Mouse (Mus musculus): ENCODE measurements around the gene Rbm15.

Gene Rbm15

GRCm38 (mm10) chr3:107333381-107334201, at the start of gene Rbm15:
TSS of gene Rbm15 (minus strand) at chr3:107333673.
- peak; percentile 100 for DNase-seq (ENCODE audit: low read depth)

- peak; percentile 81 for DNase-seq (ENCODE audit: low read depth)
Observed at GRCm38 (mm10) chr3:107379422-107379821, 45.9 kb upstream of the Rbm15 start.

DNA sequence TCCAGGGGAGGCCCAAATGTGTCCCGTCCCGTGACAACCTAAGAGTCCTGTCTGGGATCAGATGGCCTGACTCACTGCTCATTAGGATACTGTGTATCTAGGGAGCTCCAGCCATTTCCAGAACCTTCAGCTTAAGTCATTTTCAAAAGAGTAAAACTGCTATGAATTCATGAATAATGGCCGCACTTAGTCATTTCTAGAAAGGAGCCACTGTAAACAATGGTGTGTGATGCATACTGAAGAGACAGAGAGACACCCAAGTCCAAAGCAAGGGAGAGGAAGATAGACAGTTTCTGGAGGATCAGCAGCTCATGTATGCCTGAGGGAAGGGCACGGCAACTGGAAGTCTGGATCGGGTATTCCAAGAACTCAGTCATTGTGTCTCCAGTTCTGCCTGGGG, 45.2 kb upstream of the Rbm15 start:
- no peak for DNase-seq (ENCODE audit: low read depth)

DNA sequence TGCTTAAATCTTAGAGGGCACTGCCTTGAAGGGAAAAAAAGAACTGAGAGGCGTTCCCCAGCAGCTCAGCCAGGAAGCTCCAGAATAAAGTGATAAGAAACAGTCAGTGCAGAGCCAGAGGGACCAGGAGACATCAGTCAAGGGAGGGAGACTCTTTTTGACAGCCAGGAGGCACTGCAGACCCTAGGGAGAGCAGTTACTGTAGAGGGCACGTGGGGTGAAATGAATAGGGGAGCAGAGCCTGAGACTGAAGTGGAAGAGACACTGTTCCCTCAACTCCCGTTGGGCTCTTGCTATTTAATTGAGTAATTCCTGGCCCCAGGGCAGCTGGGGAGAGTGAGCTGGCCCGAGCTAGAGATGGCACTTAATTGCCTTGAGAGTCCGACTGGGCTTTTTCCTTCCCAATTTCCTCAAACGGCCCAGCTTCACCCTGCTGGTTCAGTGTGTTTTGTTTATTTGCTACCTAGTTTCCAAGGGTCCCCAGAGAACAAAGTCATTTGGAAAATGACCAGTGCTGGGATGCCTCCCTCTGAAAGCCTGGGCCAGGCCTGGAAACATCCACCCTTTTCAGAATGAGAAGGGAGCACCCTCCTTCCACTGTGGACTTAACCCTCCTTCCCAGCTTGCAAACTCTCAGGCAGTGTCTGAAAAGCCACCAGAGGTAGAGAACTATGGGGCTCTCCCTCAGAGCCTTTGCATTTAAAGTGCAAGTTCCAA, 41.6 kb upstream of the Rbm15 start:
- no peak for DNase-seq (ENCODE audit: low read depth)

- DNase-seq (ENCODE audit: low read depth) = no peak
Observed at GRCm38 (mm10) chr3:107369156-107369555, 35.7 kb upstream of the Rbm15 start.

DNA sequence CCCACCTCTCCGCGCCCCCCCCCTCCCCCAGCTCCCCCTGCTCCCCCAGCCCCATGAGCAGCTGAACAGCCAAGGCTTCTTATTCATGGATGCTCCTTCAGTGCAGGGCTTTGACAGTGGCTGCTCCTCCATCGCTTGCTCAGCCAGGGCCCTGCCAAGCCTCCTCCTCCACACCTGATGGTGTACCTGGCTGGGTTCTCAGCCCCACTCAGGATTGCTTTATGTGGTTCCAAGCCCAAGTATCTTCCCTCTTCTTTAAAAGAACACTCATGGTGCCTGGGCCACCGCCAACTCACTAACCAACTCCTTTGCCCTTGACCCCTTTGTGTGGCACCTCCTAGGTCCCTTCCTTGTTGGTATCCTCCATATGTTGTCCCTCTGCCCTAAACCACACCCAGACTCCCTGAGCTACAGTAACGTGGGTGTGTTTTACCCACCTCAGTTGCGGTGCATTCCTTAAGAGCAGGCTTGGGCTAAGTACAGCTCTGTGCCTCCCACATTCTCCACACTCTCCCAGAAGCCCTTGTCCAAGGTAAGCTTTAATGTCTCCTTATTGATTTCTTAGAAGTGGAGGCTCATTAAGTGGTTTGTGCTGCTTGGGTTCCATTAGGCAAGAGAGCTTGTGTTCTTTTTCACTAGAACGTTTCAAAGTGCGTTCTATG, 34.6 kb upstream of the Rbm15 start:
- no peak for DNase-seq (ENCODE audit: low read depth)

DNA sequence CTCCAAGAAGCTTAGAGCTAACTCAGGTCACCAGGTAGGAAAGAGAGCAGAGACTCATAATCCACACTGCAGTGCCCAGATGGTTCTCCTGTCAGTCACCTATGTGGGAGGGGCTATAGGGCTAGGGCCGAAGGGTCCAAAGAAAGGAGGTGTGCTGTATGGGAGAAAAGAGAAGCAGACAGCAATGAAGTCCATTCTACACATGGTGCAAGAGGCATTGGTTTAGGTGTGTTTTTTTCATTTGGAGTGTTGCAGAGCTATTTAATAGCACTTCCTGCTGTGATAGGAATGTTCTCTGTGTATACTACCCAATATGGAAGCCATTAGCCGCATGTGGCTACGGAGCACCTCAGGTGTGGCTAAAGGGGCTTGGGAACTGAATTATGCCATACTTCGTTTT, 31.9 kb upstream of the Rbm15 start:
- DNase-seq (ENCODE audit: low read depth) = no peak

DNA sequence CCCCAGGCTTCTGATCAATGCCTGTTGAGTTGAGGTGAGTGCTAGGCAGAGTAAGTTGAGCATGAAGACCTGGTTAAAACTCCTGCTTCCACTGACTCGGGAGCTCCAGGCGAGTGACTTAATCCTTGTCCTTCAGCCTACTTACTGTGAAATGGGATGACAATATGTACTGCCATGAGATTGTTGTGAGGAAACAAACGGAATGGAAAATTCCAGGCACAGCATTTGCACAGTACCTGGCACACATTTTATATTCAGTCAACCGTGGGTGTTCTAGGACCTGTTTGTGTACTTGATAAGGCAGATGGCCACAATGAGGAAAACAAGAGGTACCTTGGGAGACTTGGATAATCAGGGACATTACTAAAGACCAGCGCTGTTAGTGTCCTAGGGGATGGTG, 29.9 kb upstream of the Rbm15 start:
- DNase-seq (ENCODE audit: low read depth) = no peak

GRCm38 (mm10) chr3:107360341-107360740, 26.9 kb upstream of the Rbm15 start:
- no peak for DNase-seq (ENCODE audit: low read depth)

DNA sequence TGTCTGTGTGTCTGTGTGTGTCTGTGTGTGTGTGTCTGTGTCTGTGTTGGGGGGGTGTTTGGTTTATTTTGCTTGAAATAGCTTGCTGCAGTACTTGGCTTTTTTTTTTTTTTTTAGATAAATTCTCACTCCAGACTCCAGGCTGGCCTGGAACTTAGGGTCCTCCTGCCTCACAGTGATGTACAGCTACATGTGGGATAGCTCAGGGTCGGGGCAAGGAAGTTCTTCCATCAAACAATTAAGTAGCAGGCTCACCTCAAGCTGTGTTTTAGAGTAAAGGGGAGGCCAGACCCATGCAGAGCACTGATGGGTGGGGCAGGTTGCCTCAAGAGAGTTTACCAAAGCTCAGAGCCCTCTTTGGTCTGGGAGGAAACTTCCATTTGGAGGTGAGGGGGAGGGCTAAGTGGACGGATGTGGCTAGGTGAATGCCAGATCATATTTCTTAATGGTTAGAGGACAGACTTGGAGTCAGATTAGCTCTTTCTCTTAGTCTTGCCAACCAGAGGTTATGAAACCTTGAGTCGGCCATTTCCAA, 24.3 kb upstream of the Rbm15 start:
- no peak for DNase-seq (ENCODE audit: low read depth)

GRCm38 (mm10) chr3:107356964-107357441, 23.5 kb upstream of the Rbm15 start:
- peak; percentile 83 for DNase-seq (ENCODE audit: low read depth)

DNA sequence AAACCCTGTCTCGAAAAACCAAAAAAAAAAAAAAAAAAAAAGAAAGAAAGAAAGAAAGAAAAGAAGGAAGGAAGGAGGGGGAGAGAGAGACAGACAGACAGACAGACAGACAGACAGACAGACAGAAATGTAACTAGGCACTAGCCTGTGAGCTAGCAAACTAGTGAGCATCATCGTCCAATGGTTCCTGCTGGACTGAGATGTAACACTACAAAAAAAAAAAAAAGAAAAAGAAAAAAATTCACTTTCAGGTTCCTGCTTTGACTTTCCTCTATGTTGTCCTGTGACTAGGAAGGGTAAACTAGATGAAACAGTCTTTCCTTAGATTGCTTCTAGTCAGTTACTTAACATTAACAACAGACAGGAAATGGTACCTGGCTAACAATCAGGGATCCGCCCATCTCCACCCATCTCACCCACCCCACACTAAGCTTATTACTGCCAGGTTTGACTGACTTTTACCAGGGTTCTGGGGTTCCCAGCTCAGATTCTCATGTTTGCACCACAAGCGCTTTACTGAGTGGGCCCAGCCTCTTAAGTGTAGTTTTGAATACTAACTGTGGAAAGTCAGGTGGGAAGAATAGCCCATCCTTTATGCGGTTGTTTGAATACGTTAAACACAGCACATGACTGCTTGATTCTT, 22.3 kb upstream of the Rbm15 start:
- DNase-seq (ENCODE audit: low read depth) = peak; percentile 50

DNA sequence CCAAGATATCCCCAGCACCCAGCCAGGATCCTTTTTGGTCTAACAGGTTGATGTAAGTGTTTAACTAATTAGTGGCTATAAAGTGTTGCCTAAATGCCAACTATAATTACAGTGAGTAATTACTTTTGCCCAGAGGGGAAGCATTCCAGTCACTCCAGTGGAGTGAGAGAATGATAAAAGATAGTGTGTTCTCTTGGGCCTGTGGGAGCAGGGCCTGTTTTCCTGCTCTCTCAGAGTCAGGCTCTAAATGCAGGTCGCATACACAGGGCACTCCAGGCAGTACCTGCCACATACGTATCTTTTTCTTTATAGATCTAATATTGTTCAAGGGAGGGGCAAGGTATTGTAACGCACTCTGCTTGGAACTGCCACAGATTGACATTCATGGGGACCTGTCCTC, 18.2 kb upstream of the Rbm15 start:
- DNase-seq (ENCODE audit: low read depth) = no peak

DNA sequence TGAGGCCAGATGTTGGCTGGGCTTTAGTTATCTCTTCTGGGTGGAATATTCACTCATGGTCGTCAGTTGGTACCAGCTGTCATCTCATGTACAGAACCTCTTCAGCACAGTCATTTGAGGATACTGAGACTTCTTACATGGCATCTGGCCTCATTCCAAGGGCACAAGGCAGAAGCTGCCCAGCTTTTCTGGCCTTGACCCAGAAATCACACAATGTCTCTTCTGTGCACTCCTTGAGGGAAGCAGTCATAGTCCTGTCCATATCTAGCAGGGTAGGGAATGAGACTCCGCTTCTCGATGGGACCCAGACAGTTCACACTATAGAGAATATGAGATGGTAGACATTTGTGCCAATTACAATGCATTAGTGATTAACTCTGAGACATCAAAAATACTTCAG, 15.5 kb upstream of the Rbm15 start:
- DNase-seq (ENCODE audit: low read depth) = no peak

GRCm38 (mm10) chr3:107345033-107345725, 11.7 kb upstream of the Rbm15 start:
- no peak for DNase-seq (ENCODE audit: low read depth)

DNA sequence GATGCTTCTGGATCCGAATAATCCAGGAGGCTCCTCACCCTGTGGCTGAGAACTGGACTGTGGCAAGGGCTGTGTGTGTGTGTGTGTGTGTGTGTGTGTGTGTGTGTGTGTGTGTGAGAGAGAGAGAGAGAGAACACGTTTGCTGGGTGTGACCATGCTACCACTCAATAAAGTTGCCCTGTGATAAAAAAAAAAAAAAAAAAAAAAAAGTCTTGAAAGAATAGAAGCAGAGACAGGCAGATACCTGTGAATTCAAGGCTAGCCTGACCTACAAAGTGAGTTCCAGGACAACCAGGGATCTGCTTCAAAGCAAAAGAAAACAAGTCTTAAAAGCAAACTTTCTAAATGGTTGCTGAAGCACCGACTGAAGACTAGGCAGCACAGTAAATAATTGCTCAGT, 10.5 kb upstream of the Rbm15 start:
- DNase-seq (ENCODE audit: low read depth) = no peak

DNA sequence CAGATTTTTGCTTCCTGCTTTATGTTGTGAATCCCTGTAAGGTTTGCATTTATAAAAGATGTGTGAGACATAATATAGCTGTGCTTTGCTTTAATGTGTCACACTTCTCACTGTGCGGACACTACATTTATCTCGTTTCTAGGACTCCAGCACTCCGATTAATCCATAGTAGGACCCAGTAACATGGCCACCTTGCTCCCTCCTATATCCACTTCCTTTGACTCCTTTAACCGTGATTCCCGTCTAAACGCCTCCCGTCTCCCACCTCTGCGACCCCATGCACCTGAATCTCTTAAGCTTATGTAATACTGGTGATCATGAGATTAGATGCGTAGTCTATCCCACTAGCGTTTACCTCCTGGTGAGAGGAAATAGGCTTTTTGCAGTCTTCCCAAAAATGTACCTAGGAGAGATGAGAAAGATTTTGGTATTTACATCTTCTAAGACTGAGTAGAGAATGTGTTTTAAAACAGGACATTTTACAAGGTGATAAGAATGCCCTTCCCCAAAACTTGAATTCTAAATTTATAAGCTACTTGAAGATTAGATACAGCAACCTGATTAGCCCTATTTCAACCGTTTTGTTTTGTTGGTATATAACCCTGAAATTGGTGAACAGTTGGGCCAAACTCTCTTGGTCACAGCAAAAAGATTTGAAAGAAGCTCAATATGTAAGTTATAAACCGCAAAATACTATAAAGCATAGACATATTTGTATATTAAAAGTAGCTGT, 895 bp upstream of the Rbm15 start:
- no peak for DNase-seq (ENCODE audit: low read depth)

- DNase-seq (ENCODE audit: low read depth) = peak; percentile 99
Observed at GRCm38 (mm10) chr3:107332960-107333380, 503 bp downstream of the Rbm15 start.

GRCm38 (mm10) chr3:107332127-107332959, 1.1 kb downstream of the Rbm15 start:
- peak; percentile 63 for DNase-seq (ENCODE audit: low read depth)

DNA sequence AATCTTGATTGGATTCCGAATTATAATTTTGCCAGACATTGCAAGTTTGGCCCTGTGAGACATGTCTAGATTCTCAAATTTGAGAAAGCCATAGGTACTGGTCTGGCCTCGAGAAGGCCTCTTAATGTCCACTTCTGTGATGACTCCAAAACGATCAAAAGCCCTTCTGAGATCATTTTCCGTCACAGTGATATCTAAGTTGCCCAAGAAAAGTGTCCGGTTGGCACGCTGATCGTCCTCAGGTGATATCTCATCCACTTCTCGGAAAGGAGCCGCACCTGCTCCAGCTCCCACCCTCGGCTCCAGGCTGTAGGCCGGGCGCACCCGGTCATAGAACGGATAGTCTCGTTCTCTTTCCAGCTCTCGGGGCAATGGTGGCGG, 1.7 kb downstream of the Rbm15 start:
- no peak for DNase-seq (ENCODE audit: low read depth)
